Mouse (Mus musculus): ENCODE results near the gene Rfx7.
"Not testable (repeated sequence)": the region's sequence is repeated elsewhere in the genome, so short reads cannot be mapped to it uniquely, and the experiment has no call there.

The Rfx7 gene

DNA sequence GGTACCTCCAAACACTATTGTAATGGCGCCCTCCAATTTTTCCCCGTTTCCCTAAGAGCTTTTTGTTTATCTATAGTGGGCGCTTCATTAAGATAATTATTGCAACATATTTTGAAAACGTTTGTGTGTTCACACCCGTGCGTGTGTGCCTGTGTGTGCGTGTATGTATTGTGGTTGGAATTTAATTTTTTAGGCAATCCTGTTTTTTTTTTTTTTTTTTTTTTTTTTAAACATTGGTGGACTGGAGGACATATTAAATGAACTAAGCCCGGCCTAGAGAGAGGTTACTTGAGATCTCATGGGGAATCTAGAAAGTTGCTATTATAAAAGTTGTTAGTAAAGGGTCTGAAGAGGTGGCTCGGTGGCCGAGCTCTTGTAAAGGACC lies 131.5 kb downstream of the Rfx7 start:
- DNase-seq (ENCODE audit: low read depth, low spot score): no peak

GRCm38 (mm10) chr9:72664409-72665351 lies 132.6 kb downstream of the Rfx7 start:
- no peak for DNase-seq (ENCODE audit: low read depth, low spot score)

DNA sequence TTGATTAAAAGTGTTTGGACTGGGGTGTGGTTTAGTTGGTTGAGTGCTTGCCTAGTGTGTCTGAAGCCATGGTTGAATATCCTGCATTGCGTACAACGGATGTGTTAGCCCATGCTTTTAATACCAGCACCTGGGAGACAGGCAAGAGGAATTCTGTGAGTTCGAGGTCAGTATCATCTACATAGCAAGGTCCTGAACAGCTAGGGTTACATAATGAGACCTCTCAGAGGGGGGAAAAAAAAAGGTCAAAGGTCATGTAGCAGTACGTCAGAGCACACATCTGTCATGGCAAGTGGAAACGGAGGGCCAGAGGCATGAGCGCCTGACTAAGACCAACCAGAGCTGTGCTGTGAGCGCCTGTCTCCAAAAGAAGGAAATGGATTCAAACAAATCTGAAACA lies 133.5 kb downstream of the Rfx7 start:
- DNase-seq (ENCODE audit: low read depth, low spot score): no peak

DNA sequence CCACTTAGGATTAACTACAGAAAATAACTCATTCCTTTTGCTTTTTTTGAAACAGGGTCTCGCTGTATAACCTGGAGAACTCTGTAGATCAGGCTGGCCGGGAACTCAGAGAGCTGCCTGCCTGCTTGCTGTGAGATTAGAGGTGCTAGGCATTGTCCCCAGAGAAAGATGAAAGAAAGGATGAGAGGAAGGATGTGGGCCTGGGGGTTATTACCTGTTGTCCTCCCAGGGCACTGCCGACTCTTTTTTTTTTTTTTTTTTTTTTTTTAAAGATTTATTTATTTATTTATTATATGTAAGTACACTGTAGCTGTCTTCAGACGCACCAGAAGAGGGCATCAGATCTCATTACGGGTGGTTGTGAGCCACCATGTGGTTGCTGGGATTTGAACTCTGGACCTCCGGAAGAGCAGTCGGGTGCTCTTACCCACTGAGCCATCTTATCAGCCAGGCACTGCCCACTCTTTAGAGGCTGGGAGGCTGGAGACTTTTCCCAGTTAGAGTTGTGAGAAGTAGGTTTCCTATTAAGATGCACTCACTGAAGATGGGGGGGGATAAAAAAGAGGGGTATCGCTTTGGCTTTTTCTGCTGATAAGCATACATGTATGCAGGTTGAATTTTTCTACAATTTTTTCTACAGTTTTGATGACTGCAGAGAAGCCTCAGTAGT lies 134.4 kb downstream of the Rfx7 start:
- DNase-seq (ENCODE audit: low read depth, low spot score): not testable (repeated sequence)

GRCm38 (mm10) chr9:72667126-72667525 lies 135.1 kb downstream of the Rfx7 start:
- no peak for DNase-seq (ENCODE audit: low read depth, low spot score)

GRCm38 (mm10) chr9:72669383-72669782 lies 137.3 kb downstream of the Rfx7 start:
- DNase-seq (ENCODE audit: low read depth, low spot score): no peak

- DNase-seq (ENCODE audit: low read depth, low spot score): peak; percentile 39
Observed at GRCm38 (mm10) chr9:72672361-72672760, 140.3 kb downstream of the Rfx7 start.
